Mouse (Mus musculus): ENCODE results near the gene Rgma. TPM values are rescaled to one million over a fixed set of nuclear protein-coding genes. Genes with fewer than 3 reads are reported as not detected.

Rgma gene
- total RNA-seq (2023) = 3.6 and 6.1 TPM in 2 replicates

GRCm38 (mm10) chr7:73375257-73376100, at the start of gene Rgma:
TSS of gene Rgma (plus strand) at chr7:73375509.

Other genes with a start within 250 kb of the Rgma start
- gene Chd2, start 166.3 kb downstream of the Rgma start, total RNA-seq (2023) = 203 and 281 TPM in 2 replicates